Mouse (Mus musculus) intestine, embryonic 16.5 days (tissue): Measurements from ENCODE around the gene Tppp. TPM values are rescaled to one million over a fixed set of nuclear protein-coding genes. Genes with fewer than 3 reads are reported as not detected.
"Not testable (repeated sequence)": the region's sequence is repeated elsewhere in the genome, so short reads cannot be mapped to it uniquely, and the experiment has no call there.

Experiments used
- ATAC-seq: fragments of 200-750 bp; cut with Nextera tagmentation; 2 replicates; pipeline ENCODE4 v1.8.0; 2017; ENCODE audit warnings: moderate TSS enrichment, moderate library complexity
- H3K27ac ChIP-seq: fragments of 300-500 bp; sonication (generic); 2 replicates; pipeline ENCODE4 v1.5.1; 2014; ENCODE audit warnings: mild to moderate bottlenecking, low read length
- H3K27me3 ChIP-seq: fragments of 300-500 bp; sonication (generic); replicated peaks from 2 replicates; pipeline ENCODE4 v1.6.1; 2014; ENCODE audit warnings: low read length, control low read depth, mixed read lengths; ENCODE audit not compliant: control insufficient read depth, insufficient read depth
- H3K36me3 ChIP-seq: fragments of 300-500 bp; sonication (generic); 2 replicates; pipeline ENCODE4 v1.6.1; 2014; ENCODE audit warnings: low read length, control low read depth; ENCODE audit not compliant: control insufficient read depth, insufficient read depth
- H3K4me1 ChIP-seq: fragments of 300-500 bp; sonication (generic); 2 replicates; pipeline ENCODE4 v1.6.1; 2014; ENCODE audit warnings: low read length, control low read depth, mixed read lengths; ENCODE audit not compliant: control insufficient read depth, insufficient read depth
- H3K4me2 ChIP-seq: fragments of 300-500 bp; sonication (generic); 2 replicates; pipeline ENCODE4 v1.6.1; 2014; ENCODE audit warnings: low read depth, low read length, control low read depth
- H3K4me3 ChIP-seq: fragments of 300-500 bp; sonication (generic); 2 replicates; pipeline ENCODE4 v1.5.1; 2014; ENCODE audit warnings: mild to moderate bottlenecking, low read length
- H3K9ac ChIP-seq: fragments of 300-500 bp; sonication (generic); 2 replicates; pipeline ENCODE4 v1.6.1; 2014; ENCODE audit warnings: low read depth, low read length
- H3K9me3 ChIP-seq: fragments of 300-500 bp; sonication (generic); 2 replicates; pipeline ENCODE4 v1.6.1; 2016; ENCODE audit warnings: low read length, control low read depth; ENCODE audit not compliant: control insufficient read depth
- WGBS: fragments of 180-500 bp; shearing (Covaris S2); extraction: QIAGEN DNeasy Blood & Tissue Kit; methylation state at CpG from one replicate; pipeline ENCODE4 v1.1.7; 2014; 5-methylcytosine and 5-hydroxymethylcytosine counted together
- polyA plus RNA-seq: library from polyadenylated mRNA; unstranded; fragments of >200 nt; fragmentation: Nextera tagmentation; extraction: Ambion mirVana; gene quantifications from 2 replicates; pipeline ENCODE4 v1.2.1, GENCODE M21; 2015

Tppp gene
- polyA plus RNA-seq, 1 experiment from 2014 or later: 2.7 TPM

GRCm38 (mm10) chr13:73991267-73991666, 17.9 kb upstream of the Tppp start:
- WGBS: 84% methylated on average over 5 of the region's 5 CpGs
- Histone ChIP-seq H3K9me3 (no peaks in the 10 kb centered on the region), H3K4me3 (no peak overlapping the region), H3K4me2 (no peak overlapping the region), H3K27me3 (no peaks in the 10 kb centered on the region; the same call in 1 of the 2 replicates), H3K36me3 (no peaks in the 10 kb centered on the region), H3K27ac (no peak overlapping the region), H3K9ac (no peak overlapping the region), H3K4me1 (0 out of 2 replicates have a peak, but pooled peaks cover 3% of the 10 kb centered on the region)
- no peak for ATAC-seq

GRCm38 (mm10) chr13:73996456-73996855, 12.8 kb upstream of the Tppp start:
- no peak for ATAC-seq
- Histone ChIP-seq H3K4me1 (no peaks in the 10 kb centered on the region), H3K9me3 (no peaks in the 10 kb centered on the region), H3K27me3 (no peaks in the 10 kb centered on the region; the same call in 1 of the 2 replicates), H3K4me2 (no peak overlapping the region), H3K4me3 (no peak overlapping the region), H3K9ac (no peak overlapping the region), H3K27ac (no peak overlapping the region), H3K36me3 (no peaks in the 10 kb centered on the region)
- 88% methylated on average over 4 of the region's 4 CpGs for WGBS

- Histone ChIP-seq H3K4me2 (no peak overlapping the region), H3K4me1 (no peaks in the 10 kb centered on the region), H3K9me3 (no peaks in the 10 kb centered on the region), H3K9ac (no peak overlapping the region), H3K36me3 (no peaks in the 10 kb centered on the region), H3K27ac (no peak overlapping the region), H3K27me3 (no peaks in the 10 kb centered on the region; the same call in 1 of the 2 replicates), H3K4me3 (no peak overlapping the region)
- ATAC-seq: no peak
Observed at GRCm38 (mm10) chr13:74000519-74000918, 8.7 kb upstream of the Tppp start.

DNA sequence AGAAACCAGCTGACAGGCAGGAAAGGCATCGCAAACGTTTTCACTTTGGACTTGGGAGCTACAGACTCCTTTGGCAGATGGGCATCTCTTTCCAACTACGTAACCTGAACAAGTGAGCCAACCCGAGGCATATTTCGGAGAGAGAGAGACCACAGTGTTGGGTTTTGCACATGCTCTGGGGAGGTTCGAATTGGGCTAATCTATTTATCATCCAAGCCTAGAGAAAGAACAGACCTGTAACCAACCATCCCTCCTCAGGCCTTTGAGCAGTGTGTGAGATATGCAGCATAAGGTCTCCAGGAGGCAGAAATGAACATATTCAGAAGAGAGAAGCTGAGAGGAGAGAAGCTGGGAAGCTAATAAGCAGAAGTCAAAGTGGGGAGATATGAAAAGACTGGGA, 8.2 kb upstream of the Tppp start:
- no peak overlapping the region for H3K9ac ChIP-seq
- no peaks in the 10 kb centered on the region; the same call in 1 of the 2 replicates for H3K27me3 ChIP-seq
- no peaks in the 10 kb centered on the region for H3K4me1 ChIP-seq
- H3K27ac ChIP-seq: no peak overlapping the region
- H3K36me3 ChIP-seq: no peaks in the 10 kb centered on the region
- no peaks in the 10 kb centered on the region for H3K9me3 ChIP-seq
- 86% methylated on average over 6 of the region's 6 CpGs for WGBS
- H3K4me3 ChIP-seq: no peak overlapping the region
- H3K4me2 ChIP-seq: no peak overlapping the region
- no peak for ATAC-seq

DNA sequence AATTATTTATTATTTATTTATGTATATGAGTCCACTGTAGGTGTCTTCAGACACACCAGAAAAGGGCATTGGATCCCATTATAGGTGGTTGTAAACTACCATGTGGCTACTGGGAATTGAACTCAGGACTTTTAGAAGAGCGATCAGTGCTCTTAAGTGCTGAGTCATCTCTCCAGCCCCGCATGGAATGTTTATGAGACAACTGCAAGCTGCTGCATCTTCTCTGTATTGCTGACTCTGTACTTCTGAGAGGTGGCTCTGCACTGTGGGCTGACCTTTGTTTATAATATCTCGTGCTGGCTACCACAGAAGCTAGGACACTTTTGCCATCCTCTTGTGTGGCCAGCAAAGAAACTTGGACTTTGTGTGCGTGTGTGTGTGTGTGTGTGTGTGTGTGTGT, 7.7 kb upstream of the Tppp start:
- Histone ChIP-seq H3K27me3 (no peaks in the 10 kb centered on the region; the same call in 1 of the 2 replicates), H3K9me3 (no peaks in the 10 kb centered on the region), H3K9ac (no peak overlapping the region), H3K36me3 (no peaks in the 10 kb centered on the region), H3K4me1 (no peaks in the 10 kb centered on the region), H3K4me3 (no peak overlapping the region), H3K27ac (no peak overlapping the region), H3K4me2 (no peak overlapping the region)
- WGBS: 57% methylated on average over 4 of the region's 4 CpGs
- no peak for ATAC-seq

- H3K36me3 ChIP-seq, H3K4me2 ChIP-seq, H3K27ac ChIP-seq, ATAC-seq, H3K9ac ChIP-seq, H3K4me1 ChIP-seq, H3K4me3 ChIP-seq, H3K9me3 ChIP-seq: not testable (repeated sequence)
- WGBS: 83% methylated on average over 4 of the region's 4 CpGs
- peaks cover 16% of the 10 kb centered on the region for H3K27me3 ChIP-seq
Observed at GRCm38 (mm10) chr13:74006881-74007280, 2.3 kb upstream of the Tppp start.

DNA sequence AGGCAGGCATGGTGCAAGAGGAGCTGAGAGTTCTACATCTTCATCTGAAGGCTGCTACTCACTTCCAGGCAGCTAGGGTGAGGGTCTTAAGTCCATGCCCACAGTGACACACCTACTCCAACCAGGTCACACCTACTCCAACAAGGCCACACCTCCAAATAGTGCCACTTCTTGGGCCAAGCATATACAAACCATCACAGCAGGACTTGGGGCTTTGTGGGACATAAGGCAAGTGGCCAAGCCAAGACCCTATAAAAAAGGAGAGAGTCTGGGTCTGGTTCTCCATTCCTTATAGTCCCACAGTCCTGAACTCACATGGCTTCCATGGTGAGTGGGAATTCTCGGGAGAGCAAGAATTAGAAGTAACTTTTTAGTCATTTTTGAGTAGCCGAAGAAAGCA, 991 bp upstream of the Tppp start:
- H3K9me3 ChIP-seq, H3K4me1 ChIP-seq, H3K4me2 ChIP-seq, H3K4me3 ChIP-seq, H3K9ac ChIP-seq, H3K36me3 ChIP-seq, ATAC-seq, H3K27ac ChIP-seq: not testable (repeated sequence)
- whole genome bisulfite sequencing: 85% methylated on average over 2 of the region's 2 CpGs
- H3K27me3 ChIP-seq: peaks cover 16% of the 10 kb centered on the region

GRCm38 (mm10) chr13:74009791-74010614, 796 bp downstream of the Tppp start:
- Histone ChIP-seq H3K27me3 (peaks cover 16% of the 10 kb centered on the region), H3K36me3 (no peaks in the 10 kb centered on the region), H3K9me3 (no peaks in the 10 kb centered on the region), H3K4me3 (peak overlapping the region; percentile 61), H3K4me2 (peak overlapping the region; percentile 100), H3K4me1 (peaks cover 9% of the 10 kb centered on the region), H3K27ac (no peak overlapping the region; the same call in 1 of the 2 replicates), H3K9ac (peak overlapping the region; percentile 72)
- under 1% methylated on average over 55 of the region's 55 CpGs for WGBS
- ATAC-seq: peak; percentile 29

DNA sequence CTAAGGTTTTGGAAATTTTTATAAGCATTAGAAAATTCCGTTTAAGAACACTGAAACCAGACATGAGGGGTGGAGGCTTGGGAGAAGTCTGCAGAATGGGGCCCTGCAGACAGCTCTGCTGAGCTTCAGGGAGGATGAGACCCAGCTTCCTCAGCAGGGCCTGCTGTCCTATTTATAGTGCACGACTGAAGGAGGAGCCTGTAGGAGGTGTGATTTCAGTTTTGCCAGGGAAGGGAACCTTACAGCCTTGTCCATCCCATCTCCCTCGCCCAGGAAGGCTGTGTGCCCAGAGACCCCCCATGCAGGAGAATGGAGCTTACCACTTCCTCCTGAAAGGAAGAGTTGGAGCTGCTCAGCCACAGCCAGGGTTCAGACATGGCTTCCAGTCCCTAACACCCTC, 1.5 kb downstream of the Tppp start:
- H3K36me3 ChIP-seq: no peaks in the 10 kb centered on the region
- H3K4me2 ChIP-seq: peak overlapping the region; percentile 100
- ATAC-seq: no peak
- no peaks in the 10 kb centered on the region for H3K9me3 ChIP-seq
- peak overlapping the region; percentile 72; the same call in 1 of the 2 replicates for H3K9ac ChIP-seq
- H3K4me3 ChIP-seq: peak overlapping the region; percentile 61
- 13% methylated on average over 3 of the region's 3 CpGs for WGBS
- peaks cover 9% of the 10 kb centered on the region for H3K4me1 ChIP-seq
- no peak overlapping the region for H3K27ac ChIP-seq
- peaks cover 16% of the 10 kb centered on the region for H3K27me3 ChIP-seq
